Mouse (Mus musculus) layer of hippocampus, postnatal 25 days (tissue): Measurements from ENCODE around the gene Ccnt2. TPM values are rescaled to one million over a fixed set of nuclear protein-coding genes. Genes with fewer than 3 reads are reported as not detected.

Source experiments
- total RNA-seq, 2 experiments: library from RNA; stranded (reverse); gene quantifications; 2 replicates each; pipeline ENCODE4 v1.2.3; 2021

Gene Ccnt2
- total RNA-seq, 2 experiments from 2014 or later, result 53.0 to 72.0 TPM

Other genes starting within 250 kb of the Ccnt2 start
- gene Tmem163, start 94.6 kb upstream of the Ccnt2 start, total RNA-seq, result 10 to 100 TPM; 18.0 to 18.6 TPM
- not detected for gene Acmsd, start 44.8 kb upstream of the Ccnt2 start, total RNA-seq
- gene Map3k19, start 80.9 kb downstream of the Ccnt2 start, total RNA-seq, result 1 to 10 TPM; 3.8 to 5.3 TPM
- gene Rab3gap1, start 94.6 kb downstream of the Ccnt2 start, total RNA-seq, result 10 to 100 TPM; 65.9 to 67.9 TPM